Mouse (Mus musculus) small intestine, adult 2 months (tissue): Measurements from ENCODE around the gene Gm9964. TPM values are rescaled to one million over a fixed set of nuclear protein-coding genes. Genes with fewer than 3 reads are reported as not detected.

Experiments
- H3K27ac ChIP-seq: fragments of 200-500 bp; 2 replicates; pipeline ENCODE4 v1.5.1; 2012; ENCODE audit warnings: low read depth, low read length, control low read depth, inconsistent platforms; ENCODE audit not compliant: insufficient read depth
- H3K27me3 ChIP-seq: fragments of 200-500 bp; 2 replicates; pipeline ENCODE4 v1.6.1; 2012; ENCODE audit warnings: mild to moderate bottlenecking, moderate library complexity, low read length, inconsistent platforms; ENCODE audit not compliant: control insufficient read depth, insufficient read depth
- H3K36me3 ChIP-seq: fragments of 200-500 bp; 2 replicates; pipeline ENCODE4 v1.6.1; 2012; ENCODE audit warnings: mild to moderate bottlenecking, low read length, control low read depth, inconsistent platforms; ENCODE audit not compliant: control insufficient read depth, insufficient read depth
- H3K4me1 ChIP-seq: fragments of 200-500 bp; 2 replicates; pipeline ENCODE4 v1.6.1; 2012; ENCODE audit warnings: low read length, inconsistent platforms, mixed read lengths; ENCODE audit not compliant: control insufficient read depth, insufficient read depth, insufficient read length
- H3K4me3 ChIP-seq: fragments of 200-500 bp; 2 replicates; pipeline ENCODE4 v1.5.1; 2012; ENCODE audit warnings: low read depth, mild to moderate bottlenecking, control low read depth, inconsistent platforms, low read length, moderate library complexity
- CTCF ChIP-seq: fragments of 200-500 bp; IDR thresholded peaks from 2 replicates; pipeline ENCODE4 v1.5.1; 2012; ENCODE audit warnings: low read depth, mild to moderate bottlenecking, control low read depth, inconsistent platforms, low read length, moderate library complexity, mixed read lengths; ENCODE audit not compliant: insufficient replicate concordance, insufficient read length; ENCODE audit errors: extremely low read depth
- POLR2A ChIP-seq: fragments of 200-500 bp; IDR thresholded peaks from 2 replicates; pipeline ENCODE4 v1.6.1; 2012; ENCODE audit warnings: low read depth, mild to moderate bottlenecking, control low read depth, inconsistent platforms, low read length, moderate library complexity
- WGBS: fragments of 180-500 bp; shearing (Covaris S2); methylation state at CpG from one replicate; pipeline ENCODE4 v1.1.7; 2018; 5-methylcytosine and 5-hydroxymethylcytosine counted together
- polyA plus RNA-seq: library from polyadenylated mRNA; depleted of rRNA; stranded (reverse); fragments of >200 nt; gene quantifications from 2 replicates; pipeline ENCODE4 v1.2.3, GENCODE M21; 2012

Gene Gm9964
- polyA plus RNA-seq, 1 experiment: not detected

- H3K27me3 ChIP-seq: no peaks in the 10 kb centered on the region
- peaks cover 22% of the 10 kb centered on the region for H3K4me1 ChIP-seq
- H3K4me3 ChIP-seq: no peak overlapping the region
- WGBS: 37% methylated on average over 9 of the region's 9 CpGs
- TF ChIP-seq CTCF (no peak), POLR2A (no peak)
- no peak overlapping the region for H3K27ac ChIP-seq
- no peaks in the 10 kb centered on the region for H3K36me3 ChIP-seq
Observed at GRCm38 (mm10) chr11:79286305-79286799, 10.4 kb downstream of the Gm9964 start.

GRCm38 (mm10) chr11:79283350-79284030 lies 13.2 kb downstream of the Gm9964 start:
- Histone ChIP-seq H3K27me3 (no peaks in the 10 kb centered on the region), H3K27ac (no peak overlapping the region), H3K4me3 (no peak overlapping the region), H3K36me3 (no peaks in the 10 kb centered on the region), H3K4me1 (peaks cover 15% of the 10 kb centered on the region)
- TF ChIP-seq POLR2A (no peak), CTCF (no peak)
- WGBS: 93% methylated on average over 4 of the region's 4 CpGs

- 18% methylated on average over 5 of the region's 5 CpGs for WGBS
- Histone ChIP-seq H3K36me3 (no peaks in the 10 kb centered on the region), H3K4me3 (no peak overlapping the region), H3K27ac (no peak overlapping the region), H3K27me3 (no peaks in the 10 kb centered on the region), H3K4me1 (peaks cover 6% of the 10 kb centered on the region)
- TF ChIP-seq POLR2A (no peak), CTCF (no peak)
Observed at GRCm38 (mm10) chr11:79281396-79281795, 15.3 kb downstream of the Gm9964 start.

GRCm38 (mm10) chr11:79279732-79280405 lies 16.8 kb downstream of the Gm9964 start:
- WGBS: 41% methylated on average over 2 of the region's 2 CpGs
- Histone ChIP-seq H3K4me3 (no peak overlapping the region), H3K27ac (no peak overlapping the region), H3K27me3 (no peaks in the 10 kb centered on the region), H3K4me1 (peaks cover 5% of the 10 kb centered on the region; the same call in 1 of the 2 replicates), H3K36me3 (no peaks in the 10 kb centered on the region)
- TF ChIP-seq POLR2A: no peak
- no peak for TF ChIP-seq CTCF

GRCm38 (mm10) chr11:79273757-79274156 lies 22.9 kb downstream of the Gm9964 start:
- 28% methylated on average over 4 of the region's 4 CpGs for WGBS
- Histone ChIP-seq H3K4me3 (no peak overlapping the region), H3K4me1 (peaks cover 3% of the 10 kb centered on the region; the same call in 1 of the 2 replicates), H3K27me3 (no peaks in the 10 kb centered on the region), H3K27ac (peak overlapping the region; percentile 35; the same call in 1 of the 2 replicates), H3K36me3 (no peaks in the 10 kb centered on the region)
- no peak for TF ChIP-seq POLR2A
- TF ChIP-seq CTCF: no peak

GRCm38 (mm10) chr11:79273039-79273438 lies 23.7 kb downstream of the Gm9964 start:
- no peaks in the 10 kb centered on the region for H3K27me3 ChIP-seq
- H3K4me1 ChIP-seq: peaks cover 3% of the 10 kb centered on the region; the same call in 1 of the 2 replicates
- no peaks in the 10 kb centered on the region for H3K36me3 ChIP-seq
- WGBS: 22% methylated on average over 4 of the region's 4 CpGs
- TF ChIP-seq POLR2A (no peak), CTCF (no peak)
- no peak overlapping the region for H3K4me3 ChIP-seq
- no peak overlapping the region for H3K27ac ChIP-seq

GRCm38 (mm10) chr11:79267171-79267570 lies 29.5 kb downstream of the Gm9964 start:
- Histone ChIP-seq H3K4me1 (no peaks in the 10 kb centered on the region), H3K36me3 (no peaks in the 10 kb centered on the region), H3K4me3 (no peak overlapping the region), H3K27ac (no peak overlapping the region), H3K27me3 (no peaks in the 10 kb centered on the region)
- TF ChIP-seq POLR2A: no peak
- no peak for TF ChIP-seq CTCF
- WGBS: 68% methylated on average over 1 of the region's 1 CpGs
